ENCODE assay signal across 9 mouse cellular contexts in the genomic region with DNA sequence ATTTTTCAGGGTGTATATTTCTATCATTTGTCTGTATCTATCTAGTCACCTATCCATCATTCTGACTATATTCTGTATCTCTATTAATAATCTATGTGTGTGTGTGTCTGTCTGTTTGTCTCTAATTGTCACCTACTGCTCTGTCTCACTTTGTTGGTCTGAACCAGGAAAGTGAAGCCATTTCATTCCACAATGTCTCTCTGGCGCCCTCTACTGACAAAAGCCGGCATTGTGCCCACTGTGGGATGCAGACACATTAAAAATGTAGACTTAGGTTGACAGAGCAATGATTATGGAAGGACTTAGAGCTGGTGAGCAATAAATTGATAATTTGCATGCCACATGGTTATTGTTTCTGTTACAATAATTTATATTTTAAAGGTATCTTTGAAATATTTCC. TPM values are rescaled to one million over a fixed set of nuclear protein-coding genes. Genes with fewer than 3 reads are reported as not detected.
DNase-seq lines count a peak whose midpoint lies in the region; ATAC-seq and TF ChIP-seq lines count a peak whose summit lies in the region.
"Had no signal": no experiment of that assay in that cellular context is flagged by ENCODE, and none has a peak within 500 bp of the region (broad histone marks: within the 10 kb centered on the region; RNA-seq: fewer than 3 reads in every experiment).

No protein-coding gene starts in this region.

- DNase-seq in heart, adult 8-10 months (ENCODE audit: low spot score): peak; percentile 61
- no peak for DNase-seq in heart, postnatal 25 days (ENCODE audit: low spot score)
- DNase-seq in cerebellum, adult 9-11 months: peak; percentile 24
- peak; percentile 84 to 89 for DNase-seq in frontal cortex, postnatal 36 days (ENCODE audit: low spot score in 2 of 2)
- peak; percentile 91 for DNase-seq in kidney, postnatal 10 days
- no peak for DNase-seq in liver, embryonic 14.5 days (ENCODE audit: low read depth in 3 of 3, low spot score in 3 of 3)
- peak; percentile 49 for DNase-seq in thymus, postnatal 0 days (ENCODE audit: low spot score)

- TF ChIP-seq CTCF in liver, embryonic 14.5 days (IDR thresholded peaks at IDR 0.05; ENCODE audit: low read depth): peak; percentile 82

- WGBS in liver, embryonic 14.5 days (ENCODE audit: insufficient replicate concordance): 0% methylated on average over 2 of the region's 2 CpGs
- WGBS in neural tube, embryonic 15.5 days: 0% methylated on average over 2 of the region's 2 CpGs

- intact Hi-C loops in heart, postnatal 25 days (cut with DNase I): loop anchor here (5.0 kb wide), 1 partner anchor 101 kb away; no protein-coding TSS in a partner anchor

- H3K36me3 ChIP-seq in liver, embryonic 14.5 days (replicated peaks; ENCODE audit: control insufficient read depth, insufficient read depth, low read depth): no peaks in the 10 kb centered on the region; the same call in 1 of the 2 replicates
- H3K36me3 ChIP-seq in neural tube, embryonic 15.5 days: no peaks in the 10 kb centered on the region

- H3K4me3 ChIP-seq in liver, embryonic 14.5 days (ENCODE audit: insufficient read depth in 1 of 2, low read depth in 2 of 2, low read length in 2 of 2): no peak overlapping the region
- no peak overlapping the region for H3K4me3 ChIP-seq in neural tube, embryonic 15.5 days (replicated peaks)

- peak; percentile 23; the same call in 1 of the 2 replicates for ATAC-seq in liver, embryonic 14.5 days (ENCODE audit: insufficient read depth)
- ATAC-seq in neural tube, embryonic 15.5 days (ENCODE audit: low FRiP score): peak; percentile 38; the same call in 1 of the 2 replicates

- no peaks in the 10 kb centered on the region for H3K9me3 ChIP-seq in liver, embryonic 14.5 days (ENCODE audit: control insufficient read depth, low read length)
- no peaks in the 10 kb centered on the region for H3K9me3 ChIP-seq in neural tube, embryonic 15.5 days (replicated peaks)

- no peak overlapping the region for H3K27ac ChIP-seq in liver, embryonic 14.5 days
- H3K27ac ChIP-seq in neural tube, embryonic 15.5 days (replicated peaks): no peak overlapping the region

- no peak for TF ChIP-seq EP300 in liver, embryonic 14.5 days (IDR thresholded peaks at IDR 0.05; ENCODE audit: low read depth)

- H3K4me1 ChIP-seq in liver, embryonic 14.5 days (replicated peaks; ENCODE audit: control insufficient read depth in 2 of 2, insufficient read depth in 2 of 2, low read length in 1 of 2): no peaks in the 10 kb centered on the region
- H3K4me1 ChIP-seq in neural tube, embryonic 15.5 days: no peaks in the 10 kb centered on the region

- H3K27me3 ChIP-seq in liver, embryonic 14.5 days (ENCODE audit: control insufficient read depth, insufficient read depth, low read length): no peaks in the 10 kb centered on the region
- no peaks in the 10 kb centered on the region for H3K27me3 ChIP-seq in neural tube, embryonic 15.5 days (replicated peaks)

- H3K9ac ChIP-seq in liver, embryonic 14.5 days (replicated peaks): no peak overlapping the region
- no peak overlapping the region for H3K9ac ChIP-seq in neural tube, embryonic 15.5 days (replicated peaks)

- H3K4me2 ChIP-seq in liver, embryonic 14.5 days (ENCODE audit: low read depth): no peak overlapping the region
- no peak overlapping the region for H3K4me2 ChIP-seq in neural tube, embryonic 15.5 days

RNA-seq across cellular contexts. Expression of a gene that starts 12.1 kb away (rescaled TPM):
- total RNA-seq in heart, adult 8-10 months (2022): not detected
- total RNA-seq in heart, postnatal 25 days (2021): not detected
- polyA plus RNA-seq in liver, embryonic 14.5 days (2012; rRNA removed): 11.5 and 23.7 TPM in 2 replicates
- 29.3 and 30.0 TPM in 2 replicates for polyA plus RNA-seq in liver, embryonic 14.5 days (2014; fragmentation: Nextera tagmentation; extraction: Ambion mirVana)
- 0.04 and 0.24 TPM in 2 replicates for polyA plus RNA-seq in neural tube, embryonic 15.5 days (2015; fragmentation: Nextera tagmentation; extraction: Ambion mirVana)
- polyA plus RNA-seq in thymus, postnatal 0 days (2015; fragmentation: Nextera tagmentation; extraction: Ambion mirVana): 0.09 TPM in 1 of 2 replicates, not detected in the other
- total RNA-seq: neutrophil, adult 5-6 weeks had no signal

RNA-seq across cellular contexts. Expression of a gene that starts 13.7 kb away (rescaled TPM):
- total RNA-seq in heart, adult 8-10 months (2022): not detected
- not detected for total RNA-seq in heart, postnatal 25 days (2021)
- 793 and 825 TPM in 2 replicates for polyA plus RNA-seq in liver, embryonic 14.5 days (2012; rRNA removed)
- polyA plus RNA-seq in liver, embryonic 14.5 days (2014; fragmentation: Nextera tagmentation; extraction: Ambion mirVana): 1,383 and 1,635 TPM in 2 replicates
- 0.42 and 3.6 TPM in 2 replicates for polyA plus RNA-seq in neural tube, embryonic 15.5 days (2015; fragmentation: Nextera tagmentation; extraction: Ambion mirVana)
- polyA plus RNA-seq in thymus, postnatal 0 days (2015; fragmentation: Nextera tagmentation; extraction: Ambion mirVana): 0.08 and 0.13 TPM in 2 replicates
- total RNA-seq: neutrophil, adult 5-6 weeks had no signal

RNA-seq across cellular contexts. Expression of a gene that starts 32.6 kb away (rescaled TPM):
- total RNA-seq in heart, adult 8-10 months (2022): not detected
- not detected for total RNA-seq in heart, postnatal 25 days (2021)
- 0.03 and 0.04 TPM in 2 replicates for polyA plus RNA-seq in liver, embryonic 14.5 days (2012; rRNA removed)
- 0.06 and 0.11 TPM in 2 replicates for polyA plus RNA-seq in liver, embryonic 14.5 days (2014; fragmentation: Nextera tagmentation; extraction: Ambion mirVana)
- polyA plus RNA-seq in neural tube, embryonic 15.5 days (2015; fragmentation: Nextera tagmentation; extraction: Ambion mirVana): 0.09 TPM in 1 of 2 replicates, not detected in the other
- not detected in 2 replicates for polyA plus RNA-seq in thymus, postnatal 0 days (2015; fragmentation: Nextera tagmentation; extraction: Ambion mirVana)
- total RNA-seq: neutrophil, adult 5-6 weeks had no signal

RNA-seq across cellular contexts. Expression of a gene that starts 52.0 kb away (rescaled TPM):
- not detected for total RNA-seq in heart, adult 8-10 months (2022)
- not detected for total RNA-seq in heart, postnatal 25 days (2021)
- not detected in 2 replicates for polyA plus RNA-seq in liver, embryonic 14.5 days (2012; rRNA removed)
- 0.18 TPM in 1 of 2 replicates, not detected in the other for polyA plus RNA-seq in liver, embryonic 14.5 days (2014; fragmentation: Nextera tagmentation; extraction: Ambion mirVana)
- not detected in 2 replicates for polyA plus RNA-seq in neural tube, embryonic 15.5 days (2015; fragmentation: Nextera tagmentation; extraction: Ambion mirVana)
- not detected in 2 replicates for polyA plus RNA-seq in thymus, postnatal 0 days (2015; fragmentation: Nextera tagmentation; extraction: Ambion mirVana)
- total RNA-seq: neutrophil, adult 5-6 weeks had no signal

Comparison
In these comparisons a context has a peak if more than half of its experiments do, and no peak if none do; other contexts are left out.
1. DNase-seq: peak in heart, adult 8-10 months (single experiment), cerebellum, adult 9-11 months (single experiment), frontal cortex, postnatal 36 days (2 of 2), kidney, postnatal 10 days (single experiment) and thymus, postnatal 0 days (single experiment); none in heart, postnatal 25 days (single experiment) and liver, embryonic 14.5 days (0 of 3).
2. RNA of a gene that starts 12.1 kb away (polyA plus RNA-seq): 11.5 to 30.0 TPM in liver, embryonic 14.5 days; 0.09 TPM in thymus, postnatal 0 days and 0.04 to 0.24 TPM in neural tube, embryonic 15.5 days; every median in the first group is over 10 times any median in the second.
3. RNA of a gene that starts 13.7 kb away (polyA plus RNA-seq): 793 to 1,635 TPM in liver, embryonic 14.5 days; 0.42 to 3.6 TPM in neural tube, embryonic 15.5 days and 0.08 to 0.13 TPM in thymus, postnatal 0 days; every median in the first group is over 100 times any median in the second.